Mouse (Mus musculus) T-helper 17 cell (primary cell): ENCODE results near the gene Sema6d.

Source experiments
- in situ Hi-C, 2 experiments: fragments of 300-600 bp; cut with MboI, MseI; formaldehyde crosslinking; loops; 1 replicate in 1 of 2; 2 replicates in 1 of 2; pipeline ENCODE4 v1.15.1; 2025; ENCODE audit warnings: high pct_unique_total_duplicates in 2 of 2

The Sema6d gene

DNA sequence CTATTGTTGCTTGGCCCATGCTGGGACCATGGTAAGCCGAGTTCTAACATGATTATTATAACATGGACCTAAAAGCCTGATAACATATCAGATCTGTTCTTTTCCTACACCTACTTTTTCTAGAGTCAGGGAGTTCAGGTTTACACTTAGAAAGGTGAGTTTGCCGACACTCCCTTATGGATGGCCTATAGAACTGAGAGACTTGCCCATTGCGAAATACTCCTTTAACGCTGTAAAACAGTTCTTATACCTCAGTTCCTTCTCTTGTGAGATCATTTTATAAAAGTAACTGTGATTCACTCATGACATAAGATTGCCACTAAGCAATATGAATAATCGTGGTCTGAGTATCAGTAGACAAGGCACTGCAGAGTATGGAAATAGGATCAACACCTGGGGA lies 307.5 kb downstream of the Sema6d start:
- in situ Hi-C loops = no loop called here

DNA sequence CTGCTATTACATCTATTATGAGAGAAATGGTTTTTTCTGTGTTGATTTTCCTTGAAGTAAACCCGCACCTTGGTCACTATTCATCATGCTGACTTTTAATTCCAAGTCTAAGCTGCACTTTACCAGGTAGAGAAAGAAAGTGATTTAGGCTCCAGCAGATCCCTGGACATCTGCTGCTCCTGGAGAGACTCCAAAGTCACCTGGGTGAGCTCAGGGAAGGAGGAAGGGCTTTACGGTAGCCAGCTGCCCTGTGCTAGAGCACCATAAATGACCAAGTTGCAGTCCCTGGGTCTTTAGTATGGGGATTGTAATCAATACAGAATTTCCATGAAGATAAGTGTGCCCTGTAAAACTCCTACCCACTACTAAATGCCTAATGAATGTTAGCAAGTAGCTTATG lies 309.8 kb downstream of the Sema6d start:
- in situ Hi-C loops = no loop called here

DNA sequence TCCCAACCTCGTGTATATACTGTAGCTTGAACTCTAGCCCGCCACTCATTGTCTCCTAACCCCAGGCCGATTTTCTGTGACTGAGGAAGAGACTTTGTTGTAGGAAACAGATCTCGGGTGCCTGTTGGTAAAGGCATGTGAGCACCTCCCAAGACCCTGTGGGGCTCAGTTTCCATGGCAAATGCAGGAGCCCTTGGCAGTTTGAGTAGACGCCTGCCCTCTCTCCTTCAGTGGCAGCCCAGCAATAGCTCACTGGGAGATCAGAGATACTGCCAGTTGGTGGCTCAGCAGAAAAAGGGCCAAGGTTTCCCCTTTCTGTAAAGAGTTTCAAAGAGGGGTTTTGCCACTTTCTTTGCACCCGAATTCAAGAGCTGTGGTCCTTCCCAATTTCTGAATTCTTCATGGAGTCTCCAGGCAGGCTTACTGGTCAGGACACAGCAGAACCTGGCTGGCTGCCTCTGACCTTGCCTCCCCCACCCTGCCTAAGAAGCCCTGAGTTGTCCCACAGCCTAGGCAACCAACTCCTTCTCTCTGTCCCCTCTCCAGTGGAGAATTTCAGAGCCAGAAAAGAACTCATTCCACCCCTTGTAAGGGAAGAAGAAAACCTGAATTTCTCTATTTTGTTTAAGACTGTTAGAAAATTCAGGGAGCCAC lies 312.1 kb downstream of the Sema6d start:
- in situ Hi-C loops = no loop called here

DNA sequence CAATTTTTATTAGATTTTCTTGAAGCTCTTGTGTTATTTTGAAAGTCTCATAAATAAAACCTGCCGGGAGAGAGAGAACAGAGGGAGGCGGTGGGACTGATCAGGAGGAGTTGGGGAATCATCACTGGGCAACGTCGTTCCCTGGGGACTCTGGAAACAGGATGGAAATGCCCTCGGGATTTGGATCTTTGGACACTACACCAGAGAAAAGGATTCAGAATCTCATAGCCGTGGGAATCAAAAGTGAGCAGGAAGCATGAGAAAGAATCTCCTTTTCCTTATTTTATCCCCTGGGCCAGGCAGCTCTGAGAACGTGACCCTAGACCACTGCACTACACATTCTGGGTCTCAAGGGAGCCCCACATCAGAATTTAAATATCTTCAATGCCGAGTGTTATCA lies 313.8 kb downstream of the Sema6d start:
- in situ Hi-C loops = no loop called here

DNA sequence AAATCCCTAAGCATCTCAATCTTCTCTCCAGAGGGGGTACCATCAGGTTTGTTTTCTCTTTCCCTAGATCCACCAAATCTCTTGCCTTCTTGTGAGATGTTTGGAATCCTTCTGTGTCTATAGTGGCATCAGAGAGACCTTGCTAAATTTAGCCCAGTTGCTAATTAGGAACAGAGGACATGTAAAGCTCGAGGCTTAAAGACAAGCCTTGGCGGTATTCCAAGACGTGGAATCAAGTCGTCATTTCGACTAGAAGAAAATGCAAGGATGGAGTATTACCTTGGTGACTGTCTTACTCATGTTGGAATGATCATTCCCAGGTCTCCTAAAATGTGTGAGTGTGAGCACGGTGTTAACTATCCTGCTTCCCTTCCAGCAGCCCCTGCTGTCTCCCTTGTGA lies 314.2 kb downstream of the Sema6d start:
- in situ Hi-C loops = no loop called here

DNA sequence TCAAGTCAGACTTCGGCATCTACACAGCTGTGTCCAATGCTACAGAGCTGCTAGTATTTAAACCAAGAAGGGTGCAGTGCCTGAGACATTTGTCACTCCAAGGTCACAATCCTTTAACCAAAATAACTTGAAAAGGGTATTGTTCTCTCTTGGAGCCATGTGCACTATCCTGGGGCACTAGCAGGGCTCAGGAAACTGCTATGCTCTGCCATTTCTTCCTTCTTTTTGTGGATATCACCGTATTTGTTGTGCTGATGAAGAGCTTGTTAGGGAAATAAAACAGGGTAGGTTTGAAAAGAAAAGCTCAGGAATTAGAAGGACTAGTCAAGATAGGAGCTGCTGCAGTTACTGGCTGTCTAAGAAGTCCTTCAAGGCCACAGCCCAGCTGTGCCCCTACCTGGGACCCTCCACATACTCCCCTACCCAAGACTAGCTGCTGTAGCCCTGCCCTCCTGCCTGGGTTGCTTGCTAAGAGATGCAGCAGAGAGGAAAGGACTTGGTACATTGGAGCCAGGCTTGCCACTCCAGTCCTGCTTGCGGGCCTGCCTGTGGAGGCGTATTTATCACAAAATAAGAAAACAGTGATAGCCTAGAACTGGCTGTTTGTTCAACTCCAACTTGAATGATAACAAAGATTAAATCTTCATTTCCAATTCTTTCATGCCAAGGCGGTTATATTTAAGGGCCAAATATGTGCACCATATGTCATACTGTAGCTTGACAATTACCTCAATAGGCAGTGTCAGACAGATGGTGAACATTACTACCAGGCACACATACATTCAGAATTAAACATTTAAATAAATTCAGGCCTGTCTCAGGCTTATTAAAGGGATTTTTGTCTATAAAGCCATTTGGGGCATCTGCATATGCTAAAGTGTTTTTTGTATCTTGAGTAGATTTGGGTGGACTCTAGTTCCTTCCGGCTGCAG lies 315.1 kb downstream of the Sema6d start:
- in situ Hi-C loops = no loop called here

DNA sequence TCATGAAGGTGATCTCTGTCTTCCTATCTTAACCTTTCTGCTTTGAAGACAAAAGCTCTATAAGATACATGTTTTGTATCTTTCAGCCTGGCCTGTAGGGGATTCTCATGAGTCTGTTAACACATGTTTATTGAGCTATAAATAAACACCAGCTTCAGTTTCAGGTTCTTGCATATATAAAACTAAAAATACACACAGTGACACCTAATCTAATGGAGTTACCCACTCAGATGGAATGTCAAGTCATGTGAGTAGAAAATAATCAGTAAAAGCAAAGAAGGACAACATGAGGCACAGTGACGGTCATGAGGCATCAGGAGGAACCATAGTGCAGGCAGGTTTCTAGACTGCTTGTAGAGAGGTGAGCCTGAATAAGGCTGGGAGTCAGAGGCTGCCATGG lies 319.2 kb downstream of the Sema6d start:
- in situ Hi-C loops = no loop called here

DNA sequence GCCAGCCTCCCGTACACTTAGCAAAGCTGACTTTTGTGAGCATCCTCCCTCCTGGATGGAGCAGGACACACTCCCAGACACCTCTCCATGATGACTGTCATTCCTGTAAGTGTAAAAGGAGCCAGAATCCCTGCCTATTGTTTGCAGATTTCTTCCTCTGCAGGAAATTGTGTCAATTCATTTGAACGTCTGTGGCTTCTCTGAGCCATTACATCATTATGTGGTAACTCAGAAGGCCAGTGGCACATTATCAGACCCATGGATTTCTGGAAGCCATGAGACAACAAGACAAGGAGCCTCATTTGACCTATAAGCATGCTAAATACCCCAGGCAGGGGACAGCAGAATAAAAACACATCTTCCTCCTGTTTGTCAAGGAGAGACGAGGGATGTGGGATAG lies 327.0 kb downstream of the Sema6d start:
- in situ Hi-C loops = no loop called here

DNA sequence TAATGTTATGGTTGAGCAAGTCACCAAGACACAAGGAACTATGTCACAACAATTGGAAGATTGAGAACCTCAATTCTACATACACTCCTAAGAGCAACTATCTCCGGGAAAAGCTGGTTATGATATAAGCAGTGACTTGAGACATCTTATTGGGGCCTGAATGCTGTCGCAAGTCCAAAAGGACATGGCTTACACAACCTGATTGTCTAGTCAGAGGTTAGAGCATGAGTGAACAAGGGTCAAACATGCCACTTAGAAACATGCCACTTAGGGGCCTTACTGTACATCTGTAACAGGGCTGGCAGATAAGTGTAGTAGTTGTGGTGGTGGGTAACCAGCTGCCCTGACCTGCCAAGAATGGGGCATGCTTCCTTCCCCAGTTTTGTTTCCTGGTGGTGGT lies 328.6 kb downstream of the Sema6d start:
- in situ Hi-C loops = no loop called here

DNA sequence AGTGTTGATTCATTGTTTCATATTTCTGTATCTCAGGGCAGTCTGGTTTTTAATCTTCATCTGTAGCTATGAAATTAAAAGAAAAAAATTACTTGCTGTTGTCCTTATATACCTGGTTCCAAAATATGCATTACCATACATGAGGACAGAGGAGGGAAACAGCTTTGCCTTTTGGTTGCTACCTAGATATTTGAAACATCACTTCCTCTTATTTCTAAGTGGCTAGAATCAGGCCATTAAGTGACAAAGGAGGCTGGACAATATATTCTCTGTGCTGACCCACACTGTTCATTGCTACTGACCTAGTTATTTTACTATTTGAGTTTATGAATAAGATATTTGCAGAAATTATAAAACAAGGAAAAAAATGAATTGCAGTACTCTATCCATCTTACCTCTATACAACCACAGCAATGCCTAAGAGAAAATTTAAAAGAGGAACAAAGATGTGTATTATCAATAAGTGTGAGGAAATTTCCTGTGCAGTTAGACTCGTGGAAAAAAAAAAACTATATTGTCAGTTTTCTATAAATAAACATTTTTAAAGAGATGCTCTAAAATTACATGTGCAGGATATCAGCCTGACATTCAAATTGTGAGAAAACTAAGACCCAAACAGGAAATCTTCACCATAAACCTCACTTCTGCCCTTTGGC lies 330.5 kb downstream of the Sema6d start:
- in situ Hi-C loops = no loop called here

DNA sequence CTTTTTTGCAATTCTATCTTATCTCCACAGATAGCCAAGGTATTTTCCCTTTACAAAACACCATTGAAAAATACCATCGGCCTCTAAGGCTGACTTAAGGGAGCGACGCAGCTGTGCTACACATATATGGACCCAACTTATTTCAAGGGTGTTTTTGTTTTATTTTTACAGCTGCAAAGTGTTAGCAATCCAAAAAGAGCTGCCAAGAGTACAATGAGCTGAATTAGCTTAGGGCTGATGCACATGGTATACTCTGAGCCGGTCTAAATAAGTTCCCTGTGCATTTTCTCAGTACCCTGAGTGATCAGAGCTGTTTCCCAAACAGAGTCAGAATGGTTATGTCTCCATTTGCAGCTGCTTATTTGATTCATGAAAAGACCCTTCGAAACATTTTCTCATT lies 340.0 kb downstream of the Sema6d start:
- in situ Hi-C loops = no loop called here

DNA sequence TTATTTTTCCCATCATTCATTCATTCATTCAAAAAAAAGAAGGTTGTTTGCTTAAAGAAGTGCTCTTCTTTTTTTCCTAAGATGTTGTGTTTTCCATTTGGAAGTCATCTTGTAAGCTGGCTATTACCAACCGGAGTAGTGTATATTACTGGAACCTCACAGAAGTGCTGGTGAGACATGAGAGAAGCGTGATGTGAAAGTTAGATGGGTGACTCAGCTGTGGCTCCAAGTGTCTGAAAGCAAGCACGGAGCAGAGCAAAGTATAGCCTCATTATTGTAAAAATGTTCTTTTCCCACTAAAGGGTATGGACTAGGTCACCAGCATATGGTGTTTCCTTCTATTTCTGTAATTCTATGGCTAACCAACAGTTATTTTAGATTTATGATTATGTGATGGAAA lies 340.9 kb downstream of the Sema6d start:
- in situ Hi-C loops = no loop called here

DNA sequence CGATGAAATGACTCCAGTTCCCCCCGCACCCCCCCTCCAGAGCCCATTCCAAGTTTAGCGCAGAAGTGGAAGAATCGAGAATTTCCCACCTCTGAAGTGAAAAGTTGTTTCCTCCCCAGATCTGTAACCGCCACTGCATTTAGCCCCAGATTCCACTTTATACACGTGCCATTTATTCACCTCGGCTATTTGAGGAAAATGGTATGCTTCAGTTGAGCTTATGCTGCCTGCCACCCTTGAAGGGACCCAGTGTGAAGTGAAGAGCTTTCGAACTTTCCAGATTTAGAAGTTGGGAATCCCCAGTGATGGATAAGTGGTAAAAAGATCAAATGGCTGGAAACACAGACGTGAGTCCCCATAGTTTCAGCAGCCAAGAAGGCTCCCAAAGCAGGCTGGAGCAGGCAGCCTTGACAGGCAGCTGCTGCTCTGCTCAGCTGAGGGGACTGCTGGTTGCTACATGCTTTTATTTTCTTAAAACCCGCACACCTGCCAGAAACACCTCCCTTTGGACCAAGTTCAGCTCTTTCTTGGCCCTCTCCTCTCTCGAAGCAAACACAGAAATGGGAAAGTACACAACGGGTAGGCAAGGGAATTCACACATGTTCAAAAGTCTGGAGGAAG lies 345.7 kb downstream of the Sema6d start:
- in situ Hi-C loops = no loop called here

DNA sequence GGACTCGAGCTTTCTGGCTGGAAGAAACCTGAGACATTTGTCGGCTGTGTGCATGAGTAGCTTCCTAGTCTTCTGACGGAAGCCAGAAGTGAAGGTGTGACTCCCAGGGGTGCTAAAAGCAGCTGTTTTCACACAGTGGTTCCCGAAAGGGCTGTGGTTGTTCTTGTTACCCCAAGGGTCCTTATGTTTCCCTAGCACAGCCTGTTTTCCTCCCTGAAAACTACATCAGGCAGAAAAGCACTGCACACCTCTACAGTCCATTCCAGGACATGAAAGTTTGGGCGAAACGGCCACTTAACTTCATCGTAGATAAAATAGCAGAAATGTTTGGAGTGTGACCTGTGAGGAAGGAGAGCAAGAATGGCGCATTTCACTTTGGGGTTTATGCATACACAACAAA lies 346.9 kb downstream of the Sema6d start:
- in situ Hi-C loops = no loop called here

DNA sequence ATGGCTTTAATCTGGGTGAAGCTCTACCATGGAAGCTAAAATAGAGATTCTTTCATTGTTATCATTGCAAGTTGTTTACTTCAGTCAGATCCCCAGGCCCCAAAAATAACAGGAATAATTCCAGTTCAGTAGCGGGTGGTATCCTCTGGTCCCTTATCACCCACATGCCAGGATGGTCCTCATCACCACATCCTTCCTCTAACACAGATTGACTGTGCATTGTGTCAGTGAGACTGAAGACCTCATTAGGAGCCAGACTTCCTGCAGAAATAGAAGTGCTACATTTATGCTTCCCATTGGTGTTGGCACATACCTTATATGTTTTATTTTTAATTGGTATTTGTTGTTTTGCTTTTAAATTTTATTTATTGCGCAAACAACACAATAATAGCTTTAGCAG lies 354.4 kb downstream of the Sema6d start:
- in situ Hi-C loops = no loop called here

DNA sequence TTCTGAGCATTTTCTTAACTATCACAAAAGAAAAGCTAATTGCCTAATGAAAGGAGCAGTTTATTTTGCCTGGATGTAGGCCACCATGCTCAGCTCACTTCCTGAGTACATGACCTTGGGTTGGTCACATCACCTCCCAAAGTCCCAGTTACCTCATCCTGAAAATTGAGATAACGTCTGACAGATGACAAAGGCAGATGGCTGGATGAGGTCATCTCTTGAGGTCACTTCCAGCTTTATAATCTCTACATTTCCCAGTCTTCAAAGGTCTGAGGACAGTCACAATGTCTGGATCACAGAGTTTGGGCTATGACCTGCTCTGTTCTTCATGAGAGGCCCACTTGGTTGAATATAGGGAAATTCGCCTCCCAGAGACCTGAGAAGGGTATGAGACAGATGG lies 366.1 kb downstream of the Sema6d start:
- in situ Hi-C loops = no loop called here

DNA sequence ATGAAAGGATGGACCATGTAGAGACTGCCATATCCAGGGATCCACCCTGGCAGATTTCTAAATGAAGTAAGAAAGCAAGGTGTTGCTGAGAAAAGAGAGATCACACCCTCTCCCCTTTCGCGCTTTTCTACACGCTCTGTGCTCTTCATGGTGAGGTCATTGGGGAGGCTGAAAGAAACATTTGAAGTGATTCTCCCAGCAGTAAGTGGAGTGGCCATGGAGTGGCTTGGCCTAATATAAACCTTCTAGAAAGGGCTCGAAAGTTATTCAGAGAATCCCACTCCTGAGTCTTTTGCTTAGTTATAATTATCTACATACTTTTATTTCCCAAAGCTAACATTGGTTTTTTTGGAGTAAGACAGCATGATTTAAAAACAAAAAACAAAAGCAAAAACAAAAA lies 367.2 kb downstream of the Sema6d start:
- in situ Hi-C loops = no loop called here

DNA sequence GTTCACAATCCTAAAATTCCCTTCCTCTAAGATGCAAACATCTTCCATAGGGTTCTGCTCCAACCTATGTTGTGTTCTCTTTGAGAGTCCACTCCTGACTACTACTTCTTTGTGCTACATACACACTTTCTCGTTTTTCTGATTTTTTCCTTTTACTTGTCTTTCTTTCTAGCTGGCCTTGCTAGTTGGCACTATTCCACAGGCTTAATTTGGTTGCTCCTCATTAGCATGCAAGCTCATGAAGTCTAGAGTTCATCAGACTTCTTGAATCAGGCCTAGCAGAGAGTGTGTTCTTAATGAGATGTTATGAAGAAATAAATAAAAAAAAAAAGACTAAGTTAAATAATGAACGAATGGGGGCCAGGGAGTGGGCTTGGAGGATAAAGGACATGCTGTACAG lies 368.3 kb downstream of the Sema6d start:
- in situ Hi-C loops = no loop called here

DNA sequence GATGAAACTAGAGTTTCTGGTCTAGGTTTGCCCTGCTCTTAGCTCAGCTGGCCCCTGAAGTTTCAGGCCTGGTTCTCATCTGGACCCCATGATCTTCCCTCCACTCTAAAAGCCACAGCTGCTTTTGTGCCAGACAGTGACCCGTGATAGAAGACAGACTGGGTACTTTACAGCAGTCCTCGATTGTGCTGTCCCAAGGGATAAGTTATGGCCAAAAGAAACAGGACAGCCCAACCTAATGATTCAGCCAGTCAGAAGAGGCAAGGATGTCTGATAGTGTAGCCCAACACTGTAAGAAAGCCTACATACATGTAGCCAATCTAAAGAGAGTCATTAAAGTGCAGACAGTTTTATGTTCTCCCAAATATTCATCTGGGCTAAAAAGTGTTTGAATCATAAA lies 371.2 kb downstream of the Sema6d start:
- in situ Hi-C loops = no loop called here

DNA sequence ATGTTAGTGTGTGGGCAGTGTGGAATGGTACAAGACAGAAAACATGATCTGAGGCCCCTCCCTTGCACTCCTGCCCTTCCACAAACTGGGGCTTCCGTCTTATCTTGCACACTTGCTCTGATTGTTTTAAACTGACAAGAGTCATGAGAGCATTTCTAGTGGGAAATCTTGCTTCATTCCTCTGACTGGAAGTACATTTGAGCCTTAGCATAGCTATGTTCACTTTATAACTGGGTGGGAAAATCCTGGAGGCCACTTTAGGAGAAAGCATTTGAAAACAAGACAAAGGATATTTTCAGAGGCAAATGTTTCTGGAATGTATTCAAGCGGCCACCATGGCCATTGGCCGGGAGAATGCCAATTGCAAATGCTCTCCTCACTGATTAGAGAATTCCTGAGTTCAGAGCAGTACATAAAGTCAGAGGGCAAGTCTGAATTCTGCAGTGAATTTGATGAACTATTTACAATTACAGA lies 371.6 kb downstream of the Sema6d start:
- in situ Hi-C loops = no loop called here

DNA sequence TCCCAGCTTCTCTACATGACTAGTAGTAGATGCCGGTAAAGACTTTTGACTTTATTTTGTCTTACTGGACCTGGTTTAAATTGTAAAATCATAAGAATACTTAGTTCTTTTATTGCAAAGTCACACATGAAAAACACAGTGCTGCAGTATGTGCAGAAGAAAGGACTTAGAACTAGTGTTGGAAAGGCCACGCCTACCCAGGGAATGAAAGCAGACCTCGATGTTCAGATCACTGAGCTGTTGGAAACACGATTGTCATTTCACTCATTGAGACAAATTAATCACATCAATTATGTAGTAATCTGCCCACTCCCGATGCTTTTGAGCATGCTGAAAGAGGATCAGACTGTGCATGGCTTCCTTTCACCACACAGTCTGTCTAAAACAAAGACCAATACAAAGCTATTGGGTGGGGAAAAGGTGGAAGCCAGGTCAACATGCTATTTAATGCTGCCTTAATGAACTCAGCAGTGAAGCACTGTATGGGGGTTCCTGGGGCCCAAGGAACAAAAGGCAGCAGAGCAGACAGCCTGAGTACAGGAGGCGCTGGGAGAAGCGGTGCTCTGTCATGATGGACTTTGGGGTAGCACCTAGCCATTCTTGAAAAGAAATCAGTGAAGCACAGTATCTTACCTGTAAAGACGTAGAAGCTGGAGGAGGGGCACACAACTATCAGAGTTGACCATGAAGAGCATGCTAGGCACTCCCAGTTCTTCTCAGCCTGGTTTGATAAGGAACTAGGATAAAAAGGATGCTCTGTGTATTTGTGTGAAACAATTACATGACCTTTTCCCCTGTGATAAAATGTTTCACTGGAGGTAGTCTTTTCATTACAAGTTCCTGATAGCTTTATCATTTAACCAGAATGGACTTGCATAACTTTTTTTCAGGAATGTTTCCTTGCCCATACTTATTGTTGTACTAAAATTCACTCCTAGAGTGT lies 375.5 kb downstream of the Sema6d start:
- in situ Hi-C loops = no loop called here
